8 mouse cellular contexts compared by ENCODE assay signal in genomic region chr16:19760074-19760473, GRCm38 (mm10). TPM values are rescaled to one million over a fixed set of nuclear protein-coding genes. Genes with fewer than 3 reads are reported as not detected.
DNase-seq lines count a peak whose midpoint lies in the region; ATAC-seq lines count a peak whose summit lies in the region.

Gene B3gnt5, plus strand, starts transcription at chr16:19760208.

- H3K27ac ChIP-seq in forebrain, embryonic 10.5 days: peak within 1 kb of the TSS; percentile 96

- peak; percentile 91 for ATAC-seq in megakaryocyte progenitor cell, adult 5-6 weeks (replicated peaks; ENCODE audit: poor library complexity)

- H3K4me1 ChIP-seq in forebrain, embryonic 10.5 days: peaks cover 21% of the 10 kb centered on the region

- DNase-seq in urinary bladder, postnatal 14 days (ENCODE audit: low spot score): peak; percentile 50
- DNase-seq in urinary bladder, postnatal 10 days (ENCODE audit: low spot score): no peak
- peak; percentile 88 for DNase-seq in forebrain, embryonic 10.5 days (ENCODE audit: extremely low spot score, low spot score)
- peak; percentile 13 for DNase-seq in heart, postnatal 25 days (ENCODE audit: low spot score)
- peak; percentile 73 to 82 for DNase-seq in kidney, postnatal 4 days
- peak; percentile 11 to 25 for DNase-seq in spleen, postnatal 14 days (ENCODE audit: low spot score in 2 of 2)
- no peak for DNase-seq in layer of hippocampus, adult 18-20 months (ENCODE audit: low spot score in 2 of 2)

- peaks cover 12% of the 10 kb centered on the region for H3K36me3 ChIP-seq in forebrain, embryonic 10.5 days (replicated peaks)

- no peaks in the 10 kb centered on the region for H3K27me3 ChIP-seq in forebrain, embryonic 10.5 days (ENCODE audit: poor library complexity, severe bottlenecking)

- no peaks in the 10 kb centered on the region for H3K9me3 ChIP-seq in forebrain, embryonic 10.5 days

- 0% methylated on average over 15 of the region's 15 CpGs for WGBS in forebrain, embryonic 10.5 days

- H3K4me3 ChIP-seq in forebrain, embryonic 10.5 days: peak within 1 kb of the TSS; percentile 72

- intact Hi-C loops in heart, postnatal 25 days (cut with DNase I): no loop called here

RNA-seq across cellular contexts. Expression of gene B3gnt5, which starts in this region (rescaled TPM):
- 43.1 and 43.9 TPM in 2 replicates for polyA plus RNA-seq in forebrain, embryonic 10.5 days (2016; fragmentation: Nextera tagmentation; extraction: Ambion mirVana)
- under 1 TPM; 0.73 TPM for total RNA-seq in heart, postnatal 25 days (2021)
- total RNA-seq in megakaryocyte progenitor cell, adult 5-6 weeks (2015): 39.6 and 43.7 TPM in 2 replicates
- total RNA-seq in megakaryocyte progenitor cell, adult 5-6 weeks (2017): 30.9 and 39.3 TPM in 2 replicates
- total RNA-seq in layer of hippocampus, adult 18-20 months (2021): under 1 TPM; 0.56 to 0.74 TPM

Comparison
In these comparisons a context has a peak if more than half of its experiments do, and no peak if none do; other contexts are left out.
1. RNA of gene B3gnt5 (total RNA-seq): 30.9 to 43.7 TPM in megakaryocyte progenitor cell, adult 5-6 weeks; 0.56 to 0.74 TPM in layer of hippocampus, adult 18-20 months and 0.73 TPM in heart, postnatal 25 days; every median in the first group is over 10 times any median in the second.
2. DNase-seq: peak in urinary bladder, postnatal 14 days (single experiment), forebrain, embryonic 10.5 days (single experiment), kidney, postnatal 4 days (2 of 2) and spleen, postnatal 14 days (2 of 2); none in urinary bladder, postnatal 10 days (single experiment) and layer of hippocampus, adult 18-20 months (0 of 2).
3. Peak in DNase-seq in heart, postnatal 25 days; RNA of the gene not detected or under 1 TPM.